Mouse (Mus musculus) E14TG2a.4 (cell line): ENCODE data around the gene Galr3.

Experiments used
- CTCF ChIP-seq: conservative IDR thresholded peaks from 2 replicates; pipeline ENCODE4 v1.5.1; 2014; ENCODE audit warnings: low read length
- NANOG ChIP-seq: IDR thresholded peaks from 2 replicates; pipeline ENCODE4 v1.6.1; 2014; ENCODE audit warnings: borderline replicate concordance, low read length, mixed read lengths

DNA sequence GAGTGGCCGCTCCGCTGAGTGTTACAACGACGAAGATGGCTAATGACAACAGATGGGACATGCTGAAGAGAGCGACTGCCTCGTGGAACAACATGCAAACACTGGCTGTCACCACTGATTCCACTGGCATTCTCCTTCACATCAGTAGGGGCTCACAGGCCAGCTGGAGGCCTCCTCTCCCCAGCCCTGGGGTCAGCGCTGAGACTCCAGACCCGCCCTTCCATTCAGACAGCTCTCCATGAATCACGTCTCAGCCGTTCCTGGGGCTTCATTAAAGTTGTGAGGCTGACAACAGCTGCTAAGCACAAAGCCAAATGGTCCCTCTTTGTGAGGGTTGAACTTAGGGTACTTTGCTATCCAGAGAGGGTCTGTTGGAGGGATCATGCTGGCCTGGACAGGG, 30.1 kb upstream of the Galr3 start:
- TF ChIP-seq CTCF (no peak), NANOG (no peak)
